Mouse (Mus musculus) heart, embryonic 12.5 days (tissue): ENCODE measurements around the gene Slitrk1. TPM values are rescaled to one million over a fixed set of nuclear protein-coding genes. Genes with fewer than 3 reads are reported as not detected.

ENCODE experiments used
- ATAC-seq: fragments of 200-750 bp; cut with Nextera tagmentation; 2 replicates; pipeline ENCODE4 v1.8.0; 2017; ENCODE audit warnings: moderate TSS enrichment, moderate library complexity; ENCODE audit not compliant: insufficient number of reproducible peaks, low FRiP score
- H3K27ac ChIP-seq: fragments of 300-500 bp; sonication (generic); 2 replicates; pipeline ENCODE4 v1.5.1; 2016; ENCODE audit warnings: mild to moderate bottlenecking, moderate library complexity; ENCODE audit not compliant: poor library complexity, severe bottlenecking
- H3K27me3 ChIP-seq: fragments of 300-500 bp; sonication (generic); replicated peaks from 2 replicates; pipeline ENCODE4 v1.6.1; 2016; ENCODE audit warnings: mild to moderate bottlenecking, moderate library complexity
- H3K36me3 ChIP-seq: fragments of 300-500 bp; sonication (generic); 2 replicates; pipeline ENCODE4 v1.6.1; 2016; ENCODE audit warnings: mild to moderate bottlenecking, moderate library complexity
- H3K4me1 ChIP-seq: fragments of 300-500 bp; sonication (generic); replicated peaks from 2 replicates; pipeline ENCODE4 v1.6.1; 2016; ENCODE audit warnings: mild to moderate bottlenecking
- H3K4me2 ChIP-seq: fragments of 300-500 bp; sonication (generic); 2 replicates; pipeline ENCODE4 v1.6.1; 2016; ENCODE audit warnings: mild to moderate bottlenecking, moderate library complexity
- H3K4me3 ChIP-seq: fragments of 300-500 bp; sonication (generic); 2 replicates; pipeline ENCODE4 v1.5.1; 2016; ENCODE audit warnings: mild to moderate bottlenecking
- H3K9ac ChIP-seq: fragments of 300-500 bp; sonication (generic); 2 replicates; pipeline ENCODE4 v1.6.1; 2016; ENCODE audit warnings: mild to moderate bottlenecking, moderate library complexity
- H3K9me3 ChIP-seq: fragments of 300-500 bp; sonication (generic); replicated peaks from 2 replicates; pipeline ENCODE4 v1.6.1; 2016; ENCODE audit warnings: mild to moderate bottlenecking, moderate library complexity
- WGBS: fragments of 180-500 bp; shearing (Covaris S2); methylation state at CpG from one replicate; pipeline ENCODE4 v1.1.7; 2016; 5-methylcytosine and 5-hydroxymethylcytosine counted together
- polyA plus RNA-seq: library from polyadenylated mRNA; unstranded; fragments of >200 nt; fragmentation: Nextera tagmentation; extraction: Ambion mirVana; gene quantifications from 2 replicates; pipeline ENCODE4 v1.2.1, GENCODE M21; 2016

Slitrk1 gene
- polyA plus RNA-seq, 1 experiment from 2014 or later = 0.15 TPM

DNA sequence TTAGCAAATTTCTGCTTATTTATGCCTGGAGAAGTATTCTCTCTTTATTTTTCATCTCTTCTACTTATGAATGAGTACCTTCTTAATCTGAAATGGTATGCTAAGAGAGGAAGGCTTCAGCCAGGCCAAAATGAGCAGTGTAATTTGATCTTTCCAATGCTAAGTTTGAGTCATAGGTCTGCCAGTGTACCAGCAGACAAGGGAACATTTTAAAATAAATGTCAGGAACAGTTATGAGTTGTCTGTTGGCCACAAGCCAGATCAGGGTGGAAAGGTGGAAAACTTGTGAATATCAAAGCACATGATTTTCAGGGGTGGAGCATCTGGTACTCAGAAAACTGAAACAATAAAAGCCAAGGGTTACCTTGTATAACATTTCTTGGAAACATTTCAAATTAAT, 46.1 kb downstream of the Slitrk1 start:
- Histone ChIP-seq H3K36me3 (no peaks in the 10 kb centered on the region), H3K4me2 (no peak overlapping the region), H3K4me1 (no peaks in the 10 kb centered on the region), H3K27ac (no peak overlapping the region), H3K9ac (no peak overlapping the region), H3K4me3 (no peak overlapping the region), H3K27me3 (no peaks in the 10 kb centered on the region), H3K9me3 (no peaks in the 10 kb centered on the region)
- ATAC-seq = no peak

DNA sequence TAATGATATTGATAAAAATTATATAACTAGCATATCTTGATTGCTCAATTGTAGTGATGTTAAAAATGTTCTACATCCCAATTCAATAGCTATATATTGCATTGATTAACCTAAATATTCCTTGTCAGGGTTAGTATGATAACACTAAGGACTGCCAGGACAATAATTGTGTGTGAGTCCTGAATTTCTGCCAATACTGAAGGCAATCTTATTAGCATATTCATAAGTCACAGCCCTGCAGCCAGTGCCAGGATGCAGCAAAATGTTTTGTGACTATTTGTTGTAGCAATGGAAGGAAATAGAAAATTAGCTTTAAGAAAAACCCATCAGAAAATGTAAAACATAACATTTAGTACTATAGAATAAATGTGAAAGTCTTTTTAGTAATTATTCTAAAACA, 49.3 kb downstream of the Slitrk1 start:
- Histone ChIP-seq H3K9me3 (no peaks in the 10 kb centered on the region), H3K36me3 (no peaks in the 10 kb centered on the region), H3K4me2 (no peak overlapping the region), H3K4me3 (no peak overlapping the region), H3K27ac (no peak overlapping the region), H3K9ac (no peak overlapping the region), H3K4me1 (no peaks in the 10 kb centered on the region), H3K27me3 (no peaks in the 10 kb centered on the region)
- ATAC-seq = no peak

DNA sequence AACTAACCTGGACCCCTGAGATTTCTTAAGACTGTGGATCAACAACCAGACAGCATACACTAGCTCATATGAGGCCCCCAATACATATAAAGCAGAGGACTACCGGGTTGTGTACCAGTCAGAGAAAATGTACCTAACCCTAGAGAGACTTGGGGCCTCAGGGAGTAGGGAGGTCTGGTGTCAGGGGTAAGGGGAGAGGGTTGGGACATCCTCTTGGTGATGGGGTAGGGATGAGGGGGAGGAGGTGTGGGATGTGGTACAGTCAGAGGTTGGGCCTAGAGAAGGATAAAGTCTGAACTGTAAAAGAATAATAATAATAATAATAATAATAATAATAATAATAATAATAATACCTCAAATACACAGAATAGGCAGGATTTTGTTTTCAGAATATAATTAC, 54.6 kb downstream of the Slitrk1 start:
- no peak for ATAC-seq
- no peaks in the 10 kb centered on the region for H3K4me1 ChIP-seq
- no peaks in the 10 kb centered on the region for H3K36me3 ChIP-seq
- H3K27ac ChIP-seq = no peak overlapping the region
- no peak overlapping the region for H3K4me2 ChIP-seq
- no peak overlapping the region for H3K9ac ChIP-seq
- no peaks in the 10 kb centered on the region for H3K9me3 ChIP-seq
- no peaks in the 10 kb centered on the region for H3K27me3 ChIP-seq
- WGBS = 59% methylated on average over 1 of the region's 1 CpGs
- H3K4me3 ChIP-seq = no peak overlapping the region
